Mouse (Mus musculus) kidney, embryonic 14.5 days (tissue): ENCODE data around the gene Smarcb1. TPM values are rescaled to one million over a fixed set of nuclear protein-coding genes. Genes with fewer than 3 reads are reported as not detected.

ENCODE experiments used
- ATAC-seq: fragments of 200-750 bp; cut with Nextera tagmentation; 2 replicates; pipeline ENCODE4 v1.8.0; 2017; ENCODE audit warnings: moderate number of reproducible peaks, mild to moderate bottlenecking, moderate TSS enrichment, moderate library complexity; ENCODE audit not compliant: low FRiP score, low TSS enrichment
- H3K27ac ChIP-seq: fragments of 300-500 bp; sonication (generic); 2 replicates; pipeline ENCODE4 v1.5.1; 2014; ENCODE audit warnings: low read depth, mild to moderate bottlenecking, low read length, moderate library complexity, mixed read lengths
- H3K27me3 ChIP-seq: fragments of 300-500 bp; sonication (generic); 2 replicates; pipeline ENCODE4 v1.6.1; 2014; ENCODE audit warnings: mild to moderate bottlenecking, low read length; ENCODE audit not compliant: control insufficient read depth, insufficient read depth
- H3K36me3 ChIP-seq: fragments of 300-500 bp; sonication (generic); 2 replicates; pipeline ENCODE4 v1.6.1; 2014; ENCODE audit warnings: low read length, mixed read lengths; ENCODE audit not compliant: control insufficient read depth, insufficient read depth
- H3K4me1 ChIP-seq: fragments of 300-500 bp; sonication (generic); 2 replicates; pipeline ENCODE4 v1.6.1; 2014; ENCODE audit warnings: low read length, mixed read lengths; ENCODE audit not compliant: control insufficient read depth, insufficient read depth
- H3K4me2 ChIP-seq: fragments of 300-500 bp; sonication (generic); replicated peaks from 2 replicates; pipeline ENCODE4 v1.6.1; 2014; ENCODE audit warnings: low read depth, mild to moderate bottlenecking, low read length
- H3K4me3 ChIP-seq: fragments of 300-500 bp; sonication (generic); 2 replicates; pipeline ENCODE4 v1.5.1; 2014; ENCODE audit warnings: mild to moderate bottlenecking, low read length
- H3K9ac ChIP-seq: fragments of 300-500 bp; sonication (generic); 2 replicates; pipeline ENCODE4 v1.6.1; 2014; ENCODE audit warnings: low read depth, mild to moderate bottlenecking, low read length, moderate library complexity
- H3K9me3 ChIP-seq: fragments of 300-500 bp; sonication (generic); 2 replicates; pipeline ENCODE4 v1.6.1; 2016; ENCODE audit warnings: low read length; ENCODE audit not compliant: control insufficient read depth
- WGBS: fragments of 180-500 bp; shearing (Covaris S2); extraction: QIAGEN DNeasy Blood & Tissue Kit; methylation state at CpG from one replicate; pipeline ENCODE4 v1.1.7; 2014; 5-methylcytosine and 5-hydroxymethylcytosine counted together
- polyA plus RNA-seq: library from polyadenylated mRNA; unstranded; fragments of >200 nt; fragmentation: Nextera tagmentation; extraction: Ambion mirVana; gene quantifications from 2 replicates; pipeline ENCODE4 v1.2.1, GENCODE M21; 2014

Smarcb1 gene
- polyA plus RNA-seq, 1 experiment from 2014 or later = 238 TPM

DNA sequence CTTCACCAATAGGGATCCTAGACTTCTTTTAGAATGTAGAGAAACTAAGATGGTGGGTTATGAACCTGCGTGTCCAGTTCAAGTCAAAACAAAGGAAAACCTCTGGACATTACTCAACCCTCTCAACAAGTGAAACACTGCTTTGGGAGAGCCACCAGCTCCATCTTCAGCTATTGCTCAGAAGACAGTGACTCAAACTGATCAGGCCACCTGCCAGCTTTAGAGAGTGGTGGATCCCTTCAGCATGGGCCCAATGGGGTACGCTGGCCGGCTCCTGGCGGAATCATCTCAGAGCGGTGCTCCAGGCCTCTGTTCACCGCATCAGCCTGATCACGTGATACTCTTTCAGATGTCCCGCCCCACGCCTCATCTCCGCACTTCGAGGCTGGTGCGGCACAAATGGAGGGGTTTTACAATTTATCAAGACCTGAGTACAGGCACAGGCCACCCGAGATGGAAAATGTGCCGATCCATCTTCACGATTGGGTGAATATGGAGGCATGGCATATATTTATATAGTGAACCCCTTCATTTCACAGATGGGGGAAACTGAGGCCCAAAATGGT, 65.9 kb downstream of the Smarcb1 start:
- Histone ChIP-seq H3K36me3 (peaks cover 19% of the 10 kb centered on the region; the same call in 1 of the 2 replicates), H3K9me3 (no peaks in the 10 kb centered on the region), H3K27ac (no peak overlapping the region), H3K4me2 (no peak overlapping the region), H3K4me1 (peaks cover 14% of the 10 kb centered on the region; the same call in 1 of the 2 replicates), H3K9ac (no peak overlapping the region), H3K4me3 (no peak overlapping the region), H3K27me3 (no peaks in the 10 kb centered on the region)
- no peak for ATAC-seq
- WGBS = 94% methylated on average over 15 of the region's 15 CpGs

DNA sequence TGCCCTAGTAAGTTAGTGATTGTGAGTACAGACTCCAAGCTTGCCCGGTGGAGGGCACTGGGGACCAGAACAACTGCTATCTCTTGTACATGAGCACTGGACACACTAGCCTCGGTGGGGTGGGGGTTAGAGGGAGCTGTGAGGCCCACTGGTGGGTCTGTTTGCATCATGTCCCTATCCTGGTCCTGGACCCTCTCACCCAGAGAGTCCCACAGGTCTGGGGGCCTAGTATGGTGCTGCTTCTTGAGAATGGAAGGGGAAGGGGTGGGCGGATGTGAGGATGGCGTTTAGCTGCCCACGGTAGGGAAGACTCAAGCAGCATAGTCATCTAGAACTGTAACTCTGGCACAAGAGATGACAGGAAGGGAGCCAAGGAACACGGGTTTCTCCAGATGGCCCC, 66.6 kb downstream of the Smarcb1 start:
- no peaks in the 10 kb centered on the region for H3K27me3 ChIP-seq
- H3K36me3 ChIP-seq = peaks cover 19% of the 10 kb centered on the region; the same call in 1 of the 2 replicates
- H3K27ac ChIP-seq = no peak overlapping the region
- no peaks in the 10 kb centered on the region for H3K9me3 ChIP-seq
- no peak overlapping the region for H3K4me3 ChIP-seq
- WGBS = 82% methylated on average over 6 of the region's 6 CpGs
- no peak overlapping the region for H3K4me2 ChIP-seq
- 0 out of 2 replicates have a peak, but pooled peaks cover 14% of the 10 kb centered on the region for H3K4me1 ChIP-seq
- ATAC-seq = no peak
- no peak overlapping the region for H3K9ac ChIP-seq

DNA sequence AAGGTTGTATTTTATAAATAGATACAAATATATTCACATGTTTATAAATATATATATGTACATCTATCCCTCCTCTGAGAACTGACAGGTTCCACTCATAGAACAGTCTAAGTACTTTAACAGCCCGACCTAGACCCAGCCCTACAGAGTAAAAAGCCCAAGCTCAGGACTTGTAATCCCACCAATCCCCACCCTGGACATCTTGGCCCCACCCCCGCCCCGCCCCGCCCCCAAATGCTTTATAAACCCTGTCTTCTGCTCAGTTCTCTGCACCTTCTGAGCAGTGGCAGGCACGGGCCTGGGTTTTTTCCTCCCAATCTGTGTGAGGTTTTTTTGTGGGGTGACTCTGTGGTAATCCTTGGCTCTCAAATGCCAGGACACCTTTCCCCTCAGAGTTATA, 67.3 kb downstream of the Smarcb1 start:
- H3K27ac ChIP-seq = no peak overlapping the region
- no peak overlapping the region for H3K4me2 ChIP-seq
- no peaks in the 10 kb centered on the region for H3K9me3 ChIP-seq
- ATAC-seq = no peak
- 0 out of 2 replicates have a peak, but pooled peaks cover 14% of the 10 kb centered on the region for H3K4me1 ChIP-seq
- WGBS = 48% methylated on average over 5 of the region's 5 CpGs
- no peak overlapping the region for H3K4me3 ChIP-seq
- peaks cover 19% of the 10 kb centered on the region; the same call in 1 of the 2 replicates for H3K36me3 ChIP-seq
- no peak overlapping the region for H3K9ac ChIP-seq
- H3K27me3 ChIP-seq = no peaks in the 10 kb centered on the region

DNA sequence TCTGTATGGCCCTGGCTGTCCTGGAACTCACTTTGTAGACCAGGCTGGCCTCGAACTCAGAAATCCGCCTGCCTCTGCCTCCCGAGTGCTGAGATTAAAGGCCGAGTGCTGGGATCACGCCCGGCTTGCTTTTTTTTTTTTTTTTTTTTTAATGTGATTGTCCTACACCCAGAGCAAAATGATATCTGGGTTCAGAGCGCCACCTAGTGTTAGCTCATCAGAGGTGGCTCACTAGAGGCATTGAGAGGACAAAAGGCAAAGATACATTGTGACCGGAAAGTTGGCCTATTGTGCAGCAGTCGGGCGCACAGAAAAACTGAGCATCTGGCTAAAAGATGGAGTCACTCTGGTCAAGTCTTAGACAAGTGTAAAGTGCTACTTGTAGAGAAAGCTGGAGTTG, 68.0 kb downstream of the Smarcb1 start:
- no peak overlapping the region for H3K9ac ChIP-seq
- no peak overlapping the region for H3K27ac ChIP-seq
- 0 out of 2 replicates have a peak, but pooled peaks cover 8% of the 10 kb centered on the region for H3K4me1 ChIP-seq
- ATAC-seq = peak; percentile 3; the same call in 1 of the 2 replicates
- H3K27me3 ChIP-seq = no peaks in the 10 kb centered on the region
- WGBS = 32% methylated on average over 10 of the region's 10 CpGs
- H3K4me2 ChIP-seq = no peak overlapping the region
- peaks cover 19% of the 10 kb centered on the region; the same call in 1 of the 2 replicates for H3K36me3 ChIP-seq
- no peaks in the 10 kb centered on the region for H3K9me3 ChIP-seq
- H3K4me3 ChIP-seq = no peak overlapping the region

DNA sequence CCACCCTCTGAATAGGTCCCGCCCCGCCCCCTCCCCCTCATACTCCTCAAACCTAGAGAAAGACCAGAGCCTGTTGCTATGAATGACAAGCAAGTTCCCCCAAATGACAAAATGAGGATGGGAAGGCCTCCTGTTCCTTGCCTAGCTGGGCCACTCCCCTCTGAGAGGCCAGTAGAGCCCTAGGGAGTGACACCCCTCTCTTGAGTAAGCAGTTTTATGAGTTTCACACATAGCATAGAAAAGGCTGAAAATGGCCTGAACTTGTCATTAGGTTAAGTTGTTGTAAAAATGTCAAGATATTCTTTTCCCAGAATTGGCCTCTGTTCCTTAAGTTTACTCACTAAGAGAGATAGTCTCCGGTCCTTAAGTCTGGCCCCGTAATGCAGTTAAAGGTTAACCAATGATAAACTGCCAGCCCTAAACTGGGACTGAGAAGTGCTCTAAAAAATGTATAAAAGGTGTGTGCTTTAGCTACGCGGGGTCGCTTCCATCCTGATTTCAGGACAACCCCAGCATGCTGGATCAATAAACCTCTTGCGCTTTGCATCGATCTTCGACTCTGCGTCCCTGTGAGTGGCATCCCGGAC, 68.8 kb downstream of the Smarcb1 start:
- H3K9ac ChIP-seq = no peak overlapping the region
- 0 out of 2 replicates have a peak, but pooled peaks cover 3% of the 10 kb centered on the region for H3K4me1 ChIP-seq
- ATAC-seq = no peak
- no peaks in the 10 kb centered on the region for H3K27me3 ChIP-seq
- H3K4me3 ChIP-seq = no peak overlapping the region
- no peak overlapping the region for H3K4me2 ChIP-seq
- peaks cover 11% of the 10 kb centered on the region; the same call in 1 of the 2 replicates for H3K36me3 ChIP-seq
- WGBS = 92% methylated on average over 12 of the region's 12 CpGs
- H3K27ac ChIP-seq = no peak overlapping the region
- no peaks in the 10 kb centered on the region for H3K9me3 ChIP-seq

DNA sequence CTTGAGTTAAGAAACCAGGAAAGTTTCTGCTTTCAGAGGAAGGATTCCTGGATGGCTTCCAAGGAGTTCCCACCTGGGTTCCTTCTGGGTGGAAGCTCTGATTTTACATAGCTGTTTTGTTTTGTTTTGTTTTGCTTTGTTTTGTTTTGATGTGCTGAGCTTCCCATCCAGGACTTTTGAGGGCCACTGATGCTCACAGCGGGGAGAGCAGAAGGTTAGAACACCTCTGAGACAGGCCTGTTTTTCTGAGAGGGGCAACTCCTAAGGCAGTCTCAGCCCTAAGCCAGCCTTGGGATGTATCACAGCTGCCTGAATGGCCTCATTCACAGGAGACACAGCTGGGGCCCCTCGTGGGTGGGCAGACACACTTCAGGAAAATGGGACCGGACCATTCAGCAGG, 69.7 kb downstream of the Smarcb1 start:
- no peak for ATAC-seq
- no peaks in the 10 kb centered on the region for H3K27me3 ChIP-seq
- WGBS = 38% methylated on average over 3 of the region's 3 CpGs
- H3K9ac ChIP-seq = no peak overlapping the region
- no peaks in the 10 kb centered on the region for H3K9me3 ChIP-seq
- H3K36me3 ChIP-seq = peaks cover 1% of the 10 kb centered on the region; the same call in 1 of the 2 replicates
- no peak overlapping the region for H3K27ac ChIP-seq
- H3K4me2 ChIP-seq = no peak overlapping the region
- no peak overlapping the region for H3K4me3 ChIP-seq
- no peaks in the 10 kb centered on the region for H3K4me1 ChIP-seq

DNA sequence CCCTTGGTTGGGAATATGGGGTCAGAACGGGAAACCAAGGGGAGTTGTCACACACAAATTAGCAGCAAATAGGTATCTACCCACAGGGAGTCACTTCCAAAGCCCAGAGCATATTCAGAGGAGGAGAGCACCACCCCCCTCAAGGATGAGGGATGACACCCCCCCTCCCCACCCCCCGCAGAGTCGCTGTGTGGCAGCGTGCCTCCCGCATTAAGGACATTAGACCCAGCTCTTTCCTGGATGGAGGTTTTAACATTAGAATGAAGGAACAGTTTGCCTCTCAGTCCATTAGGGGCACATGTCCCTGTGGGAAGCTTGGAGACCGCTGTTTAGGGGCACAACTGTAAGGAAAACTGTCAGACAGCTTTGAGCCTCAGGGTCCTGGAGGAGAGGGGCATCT, 70.3 kb downstream of the Smarcb1 start:
- no peak overlapping the region for H3K4me2 ChIP-seq
- H3K9me3 ChIP-seq = no peaks in the 10 kb centered on the region
- ATAC-seq = no peak
- no peaks in the 10 kb centered on the region for H3K27me3 ChIP-seq
- no peak overlapping the region for H3K4me3 ChIP-seq
- no peaks in the 10 kb centered on the region for H3K4me1 ChIP-seq
- WGBS = 2% methylated on average over 6 of the region's 6 CpGs
- no peak overlapping the region for H3K27ac ChIP-seq
- H3K9ac ChIP-seq = no peak overlapping the region
- H3K36me3 ChIP-seq = no peaks in the 10 kb centered on the region

DNA sequence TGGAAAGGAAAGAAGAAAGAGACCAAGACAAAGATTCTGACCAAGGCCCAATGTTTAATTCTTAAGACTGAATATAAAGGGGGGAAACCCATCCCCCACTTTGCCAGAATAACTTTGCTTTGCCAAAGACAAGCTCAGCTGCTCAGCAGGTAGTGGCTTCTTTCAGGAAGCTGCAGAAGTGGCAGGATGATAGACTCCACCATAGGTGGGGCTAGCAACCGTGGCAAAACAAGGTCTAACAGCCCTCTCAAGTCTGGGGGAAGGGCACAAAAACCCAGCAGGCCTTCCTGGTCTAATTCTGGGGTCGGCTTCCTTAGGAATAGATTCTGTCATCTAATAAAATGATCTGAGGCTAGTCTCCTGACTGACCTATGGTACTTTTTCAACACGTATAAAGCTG, 73.0 kb downstream of the Smarcb1 start:
- Histone ChIP-seq H3K4me3 (no peak overlapping the region), H3K9me3 (no peaks in the 10 kb centered on the region), H3K9ac (no peak overlapping the region), H3K4me2 (no peak overlapping the region), H3K27ac (no peak overlapping the region), H3K4me1 (no peaks in the 10 kb centered on the region), H3K36me3 (no peaks in the 10 kb centered on the region), H3K27me3 (no peaks in the 10 kb centered on the region)
- WGBS = 25% methylated on average over 3 of the region's 3 CpGs
- ATAC-seq = no peak
